Mouse (Mus musculus) monocyte, adult 5-6 weeks (primary cell): ENCODE data around the gene Crim1. TPM values are rescaled to one million over a fixed set of nuclear protein-coding genes. Genes with fewer than 3 reads are reported as not detected.

ENCODE experiments used
- ATAC-seq: fragments of 153-309, 156-312 bp; replicated peaks from 2 replicates; pipeline ENCODE4 v1.8.0; 2017; ENCODE audit warnings: mild to moderate bottlenecking; ENCODE audit not compliant: low TSS enrichment, insufficient number of reproducible peaks, severe bottlenecking, poor library complexity, low FRiP score
- total RNA-seq: library from RNA; stranded (forward); fragments of 200-1000, 200-491, 200-594 nt; gene quantifications from 3 replicates; pipeline ENCODE4 v1.2.3, GENCODE M21; 2017

The Crim1 gene
- total RNA-seq, 1 experiment from 2014 or later, result 10.1 TPM

GRCm38 (mm10) chr17:78272713-78273483 is 72.8 kb downstream of the Crim1 start:
- no peak for ATAC-seq

- no peak for ATAC-seq
Observed at GRCm38 (mm10) chr17:78273875-78274274, 73.8 kb downstream of the Crim1 start.

GRCm38 (mm10) chr17:78274609-78275506 is 74.8 kb downstream of the Crim1 start:
- ATAC-seq, result no peak

- ATAC-seq, result no peak
Observed at GRCm38 (mm10) chr17:78275507-78275813, 75.4 kb downstream of the Crim1 start.

DNA sequence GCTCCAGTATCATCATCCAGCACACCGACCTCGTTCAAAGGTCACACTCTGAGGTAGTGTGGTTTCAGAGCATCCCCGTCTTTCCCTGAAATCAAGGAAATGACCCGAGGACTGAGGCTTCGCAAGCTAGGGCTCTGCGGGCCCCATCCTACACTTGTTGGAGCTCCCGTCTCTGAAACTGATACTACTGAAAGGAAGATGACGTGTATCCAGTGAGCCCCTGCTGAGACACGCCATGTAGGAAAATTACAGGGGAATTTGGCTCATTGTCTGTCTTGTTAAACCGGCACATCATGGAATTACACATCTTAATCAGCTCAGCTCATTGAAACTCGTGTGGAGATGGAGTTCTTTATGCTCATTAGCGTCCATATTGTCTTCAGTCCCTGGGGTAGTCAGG is 79.1 kb downstream of the Crim1 start:
- ATAC-seq, result no peak

- ATAC-seq, result no peak
Observed at GRCm38 (mm10) chr17:78280991-78281712, 81.1 kb downstream of the Crim1 start.

DNA sequence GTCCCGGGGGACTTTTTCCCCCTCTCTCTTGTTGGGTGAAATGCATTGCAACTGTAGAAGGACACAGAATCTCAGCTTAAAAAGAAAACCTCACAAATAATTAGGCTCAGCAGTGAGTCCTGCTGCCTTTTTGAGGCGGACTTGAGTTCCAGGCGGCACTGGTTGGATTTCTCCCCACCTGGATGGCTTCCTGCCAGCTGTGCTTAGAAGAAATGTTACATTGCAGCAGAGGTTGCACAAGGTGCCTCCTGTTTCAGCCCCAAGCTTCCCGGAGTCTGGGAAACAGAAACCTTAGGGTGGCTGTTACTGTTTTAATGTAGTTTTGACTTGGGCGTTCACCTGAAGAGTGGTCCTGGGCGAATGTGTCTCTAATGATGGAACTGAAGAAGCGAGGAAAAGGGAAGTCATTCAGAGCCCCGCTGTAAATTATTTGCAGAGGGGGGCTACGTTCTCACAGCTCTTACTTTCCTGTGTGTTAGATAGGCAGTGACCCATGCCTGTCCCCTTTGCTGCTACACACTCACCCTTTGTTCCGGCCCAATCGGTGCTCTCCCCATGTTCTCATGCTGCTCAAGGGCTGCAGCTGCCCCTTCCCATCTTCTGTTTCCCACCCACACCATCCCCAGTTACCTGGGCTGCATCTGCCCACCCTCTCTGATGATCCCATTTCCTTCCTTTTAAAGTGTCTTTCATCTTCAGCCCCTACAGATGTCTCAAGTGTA is 83.4 kb downstream of the Crim1 start:
- ATAC-seq, result no peak

DNA sequence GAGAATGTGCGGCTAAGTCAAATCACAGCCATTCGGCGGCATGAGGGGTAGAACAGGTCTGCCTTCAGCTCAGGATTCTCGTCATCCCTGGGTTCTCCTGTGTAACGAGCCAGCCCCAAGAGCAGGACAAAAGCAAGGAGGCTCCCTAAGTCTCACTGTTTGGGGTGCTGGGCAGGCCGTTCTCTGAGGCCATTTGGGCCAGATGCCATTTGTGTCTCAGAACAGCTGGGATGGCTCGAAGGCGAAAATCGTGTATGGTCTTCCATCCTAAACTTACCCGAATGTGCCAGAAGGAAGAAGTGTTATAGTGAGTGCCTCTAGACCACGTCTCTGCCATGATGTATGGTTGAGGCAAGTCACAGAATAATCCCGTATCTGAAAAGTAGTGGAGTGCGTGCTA is 86.0 kb downstream of the Crim1 start:
- ATAC-seq, result no peak

GRCm38 (mm10) chr17:78287391-78287790 is 87.3 kb downstream of the Crim1 start:
- ATAC-seq, result no peak

- ATAC-seq, result no peak
Observed at GRCm38 (mm10) chr17:78290153-78290876, 90.3 kb downstream of the Crim1 start.

- no peak for ATAC-seq
Observed at GRCm38 (mm10) chr17:78291030-78291429, 91.0 kb downstream of the Crim1 start.

DNA sequence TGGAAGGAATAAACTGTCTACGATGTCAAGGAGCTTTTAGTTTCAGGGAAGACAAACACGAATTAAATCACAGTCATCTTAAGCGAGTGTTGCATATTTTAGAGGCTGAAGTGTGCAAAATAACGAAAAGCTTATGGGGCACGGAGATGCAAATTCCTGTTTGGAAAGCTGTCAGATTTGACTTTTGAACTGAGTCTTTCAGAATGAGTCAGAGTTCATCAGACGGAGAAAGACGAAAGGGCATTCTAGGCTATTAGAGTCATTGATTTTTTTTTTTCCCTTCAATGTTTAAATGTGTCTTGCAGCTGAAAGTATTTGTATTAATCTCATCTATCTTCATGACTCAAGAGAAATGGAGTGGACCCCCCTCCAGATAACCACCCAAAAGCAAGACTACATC is 92.3 kb downstream of the Crim1 start:
- no peak for ATAC-seq

GRCm38 (mm10) chr17:78292827-78293488 is 92.9 kb downstream of the Crim1 start:
- ATAC-seq, result no peak

DNA sequence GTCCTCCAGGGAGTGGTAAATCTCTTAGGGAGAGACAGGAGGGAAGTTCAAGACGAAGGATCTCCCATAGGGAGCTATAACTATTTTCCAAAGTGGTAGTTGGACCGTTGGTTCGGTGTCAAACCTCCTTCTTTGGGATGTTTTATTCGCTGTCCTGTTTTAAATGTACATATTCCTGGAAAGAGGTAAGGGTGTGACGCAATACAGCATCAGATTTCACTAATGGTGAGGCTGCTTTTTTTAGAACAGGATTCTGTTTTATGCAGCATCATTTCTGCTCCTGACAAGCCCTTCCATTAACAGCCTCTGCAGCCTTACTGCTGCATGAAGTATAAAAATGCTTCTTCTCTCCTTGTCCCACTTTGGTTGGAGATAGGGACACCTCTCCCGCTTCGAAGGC is 95.9 kb downstream of the Crim1 start:
- no peak for ATAC-seq

GRCm38 (mm10) chr17:78298140-78298539 is 98.1 kb downstream of the Crim1 start:
- ATAC-seq, result no peak

- ATAC-seq, result no peak
Observed at GRCm38 (mm10) chr17:78298967-78299540, 99.0 kb downstream of the Crim1 start.

- ATAC-seq, result no peak
Observed at GRCm38 (mm10) chr17:78303053-78303452, 103.0 kb downstream of the Crim1 start.
